Mouse (Mus musculus) mouse trophoblast stem cell (cell line): ENCODE results near the gene Spast.
"Not testable (repeated sequence)": the region's sequence is repeated elsewhere in the genome, so short reads cannot be mapped to it uniquely, and the experiment has no call there.

ENCODE experiments used
- in situ Hi-C, 2 experiments: fragments of 300-500 bp; cut with MseI, MboI; formaldehyde crosslinking; loops; 2 replicates in 1 of 2; 3 replicates in 1 of 2; pipeline ENCODE4 v1.15.1; 2025

The Spast gene

GRCm38 (mm10) chr17:74338937-74339804 is at the start of gene Spast:
Spast (plus strand) TSS chr17:74338987.
- in situ Hi-C loops = no loop called here

- in situ Hi-C loops = no loop called here
Observed at GRCm38 (mm10) chr17:74290198-74290597, 48.6 kb upstream of the Spast start.

GRCm38 (mm10) chr17:74290869-74291268 is 47.9 kb upstream of the Spast start:
- in situ Hi-C loops = no loop called here

DNA sequence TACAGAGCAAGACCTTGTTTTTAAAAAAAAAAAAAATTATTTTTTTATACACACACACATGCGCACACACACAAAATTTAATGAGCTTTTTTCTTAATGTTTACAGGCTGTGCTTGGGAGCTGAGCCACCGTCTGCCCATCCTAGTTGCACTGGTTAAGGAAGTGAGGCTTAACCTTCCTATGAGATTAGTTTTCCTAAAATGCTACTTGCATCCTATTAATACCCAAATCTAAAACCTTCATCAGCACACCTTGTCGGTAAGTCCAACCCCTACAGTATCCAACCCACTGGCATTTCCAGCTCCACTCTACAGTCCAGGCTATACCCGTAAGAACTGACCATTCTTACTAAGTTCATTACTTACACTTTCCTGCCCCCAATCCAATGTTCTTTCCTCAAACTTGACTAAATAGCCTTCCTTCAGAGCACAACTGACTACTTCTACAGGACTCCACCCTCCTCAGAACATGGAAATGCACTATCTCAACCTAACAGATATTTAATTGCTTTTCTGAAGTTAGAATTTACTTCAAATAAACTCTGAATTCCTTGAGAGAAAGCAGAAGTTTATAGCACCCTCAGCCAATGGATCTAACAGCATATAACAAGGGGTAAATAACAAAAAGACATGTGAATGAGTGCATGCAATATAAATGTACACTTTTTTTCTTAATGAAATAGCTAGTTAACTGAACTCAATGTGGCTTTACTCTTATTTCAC is 47.0 kb upstream of the Spast start:
- in situ Hi-C loops = no loop called here

DNA sequence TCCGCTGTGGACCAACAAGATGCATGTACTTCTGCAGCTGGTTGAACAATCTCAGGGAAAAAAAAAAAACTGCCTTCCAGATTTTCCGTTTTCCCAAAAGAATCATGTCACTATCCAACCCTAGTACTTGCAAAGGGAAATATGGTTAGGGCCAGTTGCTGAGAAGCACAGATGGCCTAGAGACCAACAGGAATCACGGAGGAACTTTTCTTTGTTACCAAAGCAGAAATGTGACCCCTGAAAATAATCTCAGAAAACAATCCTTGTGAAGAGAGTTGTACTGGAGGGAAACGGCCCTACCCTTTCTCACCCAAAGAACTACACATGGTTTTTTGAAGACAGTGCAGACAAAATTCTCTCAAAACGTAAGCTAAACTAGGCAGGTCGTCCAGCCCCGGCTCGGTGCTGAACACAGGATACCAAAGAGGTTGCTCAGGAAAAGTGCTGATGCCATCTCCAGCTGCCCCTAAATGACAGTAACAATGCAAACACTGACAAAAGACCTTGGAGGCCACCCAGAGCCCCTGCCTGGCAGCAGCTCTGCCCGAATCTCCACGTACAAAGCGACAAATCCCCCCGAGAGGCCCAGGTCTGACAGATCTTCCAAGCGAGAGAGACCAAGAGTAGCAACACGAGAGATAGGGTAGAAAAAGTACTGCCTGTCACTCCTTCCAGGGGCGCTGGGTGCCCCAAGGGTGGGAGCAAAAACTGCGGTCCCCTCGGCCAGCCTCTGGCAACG is 44.9 kb upstream of the Spast start:
- in situ Hi-C loops = no loop called here

GRCm38 (mm10) chr17:74294426-74295025 is 44.3 kb upstream of the Spast start:
- in situ Hi-C loops = no loop called here

GRCm38 (mm10) chr17:74295026-74295970 is 43.5 kb upstream of the Spast start, which contains the start of gene Memo1:
Memo1 (minus strand) TSS chr17:74295521.
- in situ Hi-C loops = no loop called here

GRCm38 (mm10) chr17:74296076-74296823 is 42.5 kb upstream of the Spast start:
- in situ Hi-C loops = no loop called here

DNA sequence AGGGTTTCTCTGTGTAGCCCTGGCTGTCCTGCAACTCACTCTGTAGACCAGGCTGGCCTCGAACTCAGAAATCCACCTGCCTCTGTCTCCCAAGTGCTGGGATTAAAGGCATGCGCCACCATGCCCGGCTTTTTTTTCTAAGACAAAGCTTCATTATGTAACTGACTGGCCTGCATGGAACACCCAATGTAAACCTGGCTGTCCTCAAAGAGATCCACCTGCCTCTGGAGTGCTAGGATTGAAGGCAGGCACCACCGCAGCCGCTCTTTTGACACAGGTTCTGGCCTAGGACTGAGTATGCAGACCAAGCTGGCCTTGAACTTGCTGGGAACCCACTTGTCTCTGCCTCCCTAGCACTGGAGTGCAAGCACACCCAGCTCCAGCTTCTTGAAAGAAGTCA is 41.8 kb upstream of the Spast start:
- in situ Hi-C loops = not testable (repeated sequence)

GRCm38 (mm10) chr17:74300089-74300488 is 38.7 kb upstream of the Spast start:
- in situ Hi-C loops = no loop called here

DNA sequence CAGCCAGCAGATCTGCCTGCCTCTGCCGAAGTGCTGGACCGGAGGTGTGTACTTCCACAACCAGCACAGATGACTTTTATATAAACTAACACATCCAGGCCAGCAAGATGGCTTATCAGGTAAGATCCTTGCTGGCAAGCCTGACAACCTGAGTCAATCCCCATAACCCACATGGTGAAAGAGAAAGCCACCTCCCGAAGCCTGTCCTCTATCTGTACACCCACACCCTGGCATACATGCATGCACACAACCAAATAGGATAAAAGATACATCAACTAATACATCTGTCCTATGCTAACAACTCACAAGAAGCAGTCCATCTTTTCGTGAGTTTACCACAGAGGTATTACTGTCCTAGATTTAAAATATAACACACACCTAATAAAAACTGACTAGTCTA is 34.7 kb upstream of the Spast start:
- in situ Hi-C loops = no loop called here

- in situ Hi-C loops = no loop called here
Observed at GRCm38 (mm10) chr17:74305616-74306015, 33.2 kb upstream of the Spast start.

- in situ Hi-C loops = no loop called here
Observed at GRCm38 (mm10) chr17:74306021-74306420, 32.8 kb upstream of the Spast start.

GRCm38 (mm10) chr17:74315445-74316308 is 23.1 kb upstream of the Spast start:
- in situ Hi-C loops = no loop called here

GRCm38 (mm10) chr17:74316309-74316863 is 22.4 kb upstream of the Spast start:
- in situ Hi-C loops = no loop called here

- in situ Hi-C loops = no loop called here
Observed at GRCm38 (mm10) chr17:74318721-74319120, 20.1 kb upstream of the Spast start.

GRCm38 (mm10) chr17:74322400-74323054 is 16.3 kb upstream of the Spast start:
- in situ Hi-C loops = no loop called here

- in situ Hi-C loops = no loop called here
Observed at GRCm38 (mm10) chr17:74323844-74324243, 14.9 kb upstream of the Spast start, which contains the start of gene Dpy30. Dpy30 (minus strand) TSS chr17:74323944.
